Mouse (Mus musculus): ENCODE measurements around the gene B3gnt5.

DNA sequence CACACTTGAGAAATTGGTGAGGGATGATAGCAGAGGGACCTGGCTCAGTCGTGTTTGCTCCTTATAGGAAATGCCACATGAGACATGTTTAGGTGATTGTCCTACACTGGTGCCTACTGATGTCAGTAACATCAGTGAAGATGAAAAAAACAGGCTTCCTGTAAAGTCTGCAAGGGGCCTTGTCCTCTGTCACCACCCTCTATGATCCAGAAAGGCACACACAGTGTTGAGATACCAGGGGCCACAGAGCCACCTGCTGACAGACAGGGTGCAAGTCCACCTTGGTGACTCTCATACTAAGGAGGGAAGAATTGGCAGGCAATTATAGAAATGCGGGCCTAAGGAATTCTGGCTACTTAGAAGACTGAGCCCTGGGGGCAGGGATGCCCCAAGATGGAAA, 39.0 kb upstream of the B3gnt5 start:
- TF ChIP-seq CTCF (IDR thresholded peaks at IDR 0.05; ENCODE audit: control insufficient read depth, insufficient read depth, insufficient replicate concordance, low read depth, low read length) (no peak; the same call in 1 of the 2 replicates), POLR2A (IDR thresholded peaks at IDR 0.05; ENCODE audit: control insufficient read depth, low read depth, low read length) (no peak)
